Mouse (Mus musculus) brain, embryonic 14.5 days (tissue): ENCODE data around the gene Cnbp.

ENCODE experiments used
- CTCF ChIP-seq: fragments of 200-500 bp; IDR thresholded peaks from 2 replicates; pipeline ENCODE4 v1.5.1; 2012; ENCODE audit warnings: inconsistent platforms, mild to moderate bottlenecking, moderate library complexity, borderline replicate concordance; ENCODE audit not compliant: insufficient read depth, insufficient read length; ENCODE audit errors: extremely low read depth
- POLR2A ChIP-seq: fragments of 200-500 bp; IDR thresholded peaks from 2 replicates; pipeline ENCODE4 v1.6.1; 2012; ENCODE audit warnings: mild to moderate bottlenecking, inconsistent platforms, borderline replicate concordance; ENCODE audit not compliant: poor library complexity, insufficient read depth, insufficient read length, severe bottlenecking; ENCODE audit errors: extremely low read depth

DNA sequence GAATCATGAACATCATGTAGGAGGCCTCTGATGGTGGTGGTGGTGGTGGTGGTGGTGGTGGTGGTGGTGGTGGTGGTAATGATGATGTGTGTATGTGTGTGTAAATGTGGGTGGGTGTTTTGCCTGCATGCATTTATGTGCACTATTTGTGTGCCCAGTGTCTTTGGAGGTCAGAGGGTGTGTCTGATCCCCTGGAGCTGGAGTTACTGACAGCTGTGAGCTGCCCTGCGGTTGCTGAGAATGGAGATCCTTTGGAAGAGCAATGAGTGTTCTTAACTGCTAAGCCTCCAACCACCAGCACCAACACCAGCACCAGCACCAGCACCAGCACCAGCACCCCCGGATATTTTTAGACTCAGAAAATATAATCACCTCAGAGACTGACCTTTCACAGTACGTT lies 31.3 kb upstream of the Cnbp start:
- TF ChIP-seq POLR2A: no peak
- TF ChIP-seq CTCF: no peak
